Mouse (Mus musculus) liver, postnatal 0 days (tissue): ENCODE measurements at regions not wholly inside any gene's neighbourhood (a gene's known extent, or its start where the extent isn't known, plus 50 kb on each side); places are given as distances from the start of the nearest gene placed in this dataset.

ENCODE experiments used
- ATAC-seq: fragments of 200-750 bp; cut with Nextera tagmentation; 2 replicates; pipeline ENCODE4 v1.8.0; 2017; ENCODE audit warnings: mild to moderate bottlenecking, moderate library complexity
- DNase-seq: peaks from one replicate; pipeline ENCODE4 v3.0.0-alpha.2; 2016
- H3K27ac ChIP-seq: fragments of 300-500 bp; sonication (generic); 2 replicates; pipeline ENCODE4 v1.5.1; 2014; ENCODE audit warnings: antibody characterized with exemption, moderate library complexity, mild to moderate bottlenecking, low read depth
- H3K27me3 ChIP-seq: fragments of 300-500 bp; sonication (generic); 2 replicates; pipeline ENCODE4 v1.6.1; 2014; ENCODE audit warnings: low read length, control low read depth, mixed read lengths; ENCODE audit not compliant: insufficient read depth
- H3K36me3 ChIP-seq: fragments of 300-500 bp; sonication (generic); replicated peaks from 2 replicates; pipeline ENCODE4 v1.6.1; 2014; ENCODE audit warnings: mild to moderate bottlenecking, control low read depth, low read length, moderate library complexity, mixed read lengths; ENCODE audit not compliant: insufficient read depth
- H3K4me1 ChIP-seq: fragments of 300-500 bp; sonication (generic); 2 replicates; pipeline ENCODE4 v1.6.1; 2014; ENCODE audit warnings: antibody characterized with exemption, mild to moderate bottlenecking, control low read depth; ENCODE audit not compliant: insufficient read depth
- H3K4me2 ChIP-seq: fragments of 300-500 bp; sonication (generic); 2 replicates; pipeline ENCODE4 v1.6.1; 2014; ENCODE audit warnings: low read depth, mild to moderate bottlenecking, low read length, moderate library complexity, mixed read lengths
- H3K4me3 ChIP-seq: fragments of 300-500 bp; sonication (generic); 2 replicates; pipeline ENCODE4 v1.5.1; 2014; ENCODE audit warnings: low read depth, low read length
- H3K9ac ChIP-seq: fragments of 300-500 bp; sonication (generic); replicated peaks from 2 replicates; pipeline ENCODE4 v1.6.1; 2014; ENCODE audit warnings: mild to moderate bottlenecking, moderate library complexity
- H3K9me3 ChIP-seq: fragments of 300-500 bp; sonication (generic); 2 replicates; pipeline ENCODE4 v1.6.1; 2016; ENCODE audit warnings: mild to moderate bottlenecking, control low read depth, low read length, mixed read lengths
- CTCF ChIP-seq: sonication (generic); IDR thresholded peaks from 2 replicates; pipeline ENCODE4 v1.5.1; 2016; ENCODE audit warnings: antibody characterized with exemption, low read depth
- EP300 ChIP-seq: IDR thresholded peaks from 2 replicates; pipeline ENCODE4 v1.6.1; 2016; ENCODE audit warnings: antibody characterized with exemption, low read depth, mild to moderate bottlenecking
- WGBS: fragments of 180-500 bp; shearing (Covaris S2); extraction: QIAGEN DNeasy Blood & Tissue Kit; methylation state at CpG from one replicate; pipeline ENCODE4 v1.1.7; 2014; ENCODE audit not compliant: insufficient replicate concordance; 5-methylcytosine and 5-hydroxymethylcytosine counted together

DNA sequence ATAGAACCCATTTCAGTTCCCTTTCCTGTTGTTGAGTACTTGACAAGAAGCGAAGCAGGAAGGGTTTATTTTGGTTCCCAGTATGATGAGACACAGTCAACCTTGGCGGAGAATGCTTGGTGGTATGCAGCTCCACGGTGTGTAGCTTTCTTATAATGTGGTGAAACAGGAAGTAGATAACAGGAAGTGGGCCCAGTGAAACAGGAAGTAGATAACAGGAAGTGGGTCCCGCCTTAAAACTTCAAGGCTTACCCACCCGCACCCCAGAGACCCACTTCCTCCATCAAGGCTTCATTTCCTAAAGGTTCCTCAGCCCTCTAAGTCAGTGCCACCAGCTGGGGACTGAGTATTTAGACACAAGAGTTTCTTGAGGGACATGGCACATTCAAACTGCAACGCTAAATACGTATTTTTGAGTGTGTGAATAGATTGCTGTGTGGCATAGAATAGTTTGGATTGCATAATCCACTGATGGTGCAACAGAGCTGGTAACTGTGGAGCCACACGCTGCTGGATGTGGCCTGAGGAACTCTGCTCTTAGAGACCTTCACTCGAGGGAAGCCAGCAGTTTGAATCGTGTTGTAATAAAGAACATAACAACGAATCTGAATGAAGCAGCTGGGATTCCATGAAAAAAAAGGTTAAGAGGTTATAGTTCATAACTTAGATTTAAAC is 190.8 kb downstream of the Npr3 start:
- Histone ChIP-seq H3K4me2 (no peak overlapping the region), H3K36me3 (no peaks in the 10 kb centered on the region), H3K9me3 (no peaks in the 10 kb centered on the region), H3K27ac (peak overlapping the region; percentile 59), H3K4me1 (no peaks in the 10 kb centered on the region), H3K27me3 (no peaks in the 10 kb centered on the region), H3K4me3 (no peak overlapping the region), H3K9ac (no peak overlapping the region)
- WGBS: 43% methylated on average over 11 of the region's 11 CpGs
- peak; percentile 92 for ATAC-seq
- peak; percentile 40 for DNase-seq
- TF ChIP-seq CTCF (no peak), EP300 (no peak; the same call in 1 of the 2 replicates)

GRCm38 (mm10) chr15:11712481-11713274 is 194.4 kb downstream of the Npr3 start:
- H3K4me1 ChIP-seq: no peaks in the 10 kb centered on the region
- no peaks in the 10 kb centered on the region for H3K27me3 ChIP-seq
- no peak overlapping the region for H3K4me2 ChIP-seq
- no peak overlapping the region for H3K9ac ChIP-seq
- H3K36me3 ChIP-seq: no peaks in the 10 kb centered on the region
- H3K27ac ChIP-seq: no peak overlapping the region
- no peaks in the 10 kb centered on the region for H3K9me3 ChIP-seq
- no peak overlapping the region for H3K4me3 ChIP-seq
- 73% methylated on average over 16 of the region's 16 CpGs for WGBS
- TF ChIP-seq EP300 (no peak), CTCF (no peak)
- ATAC-seq (no peak), DNase-seq (no peak)

DNA sequence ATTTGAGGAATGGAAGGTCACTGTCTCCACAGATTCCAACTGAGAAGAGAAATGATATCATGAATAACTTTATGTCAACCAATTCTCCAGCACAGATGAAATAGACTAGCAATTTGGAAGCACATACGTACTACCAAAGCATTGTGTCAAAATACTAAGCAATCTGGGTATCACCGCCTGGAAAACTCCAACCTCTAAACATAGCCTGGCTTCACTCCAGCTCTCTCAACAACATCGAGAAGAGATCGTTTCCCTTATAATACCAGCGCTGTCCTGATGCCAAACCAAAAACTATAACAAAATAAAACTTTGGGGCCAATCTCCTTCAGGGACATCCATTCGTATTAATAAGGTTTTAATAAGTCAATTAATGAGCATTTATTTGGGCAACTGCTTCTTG is 205.8 kb downstream of the Npr3 start:
- Histone ChIP-seq H3K4me3 (no peak overlapping the region), H3K9ac (no peak overlapping the region), H3K27me3 (no peaks in the 10 kb centered on the region), H3K27ac (no peak overlapping the region), H3K4me1 (no peaks in the 10 kb centered on the region), H3K4me2 (no peak overlapping the region), H3K9me3 (no peaks in the 10 kb centered on the region), H3K36me3 (no peaks in the 10 kb centered on the region)
- DNase-seq (no peak), ATAC-seq (no peak)
- WGBS: 74% methylated on average over 6 of the region's 6 CpGs
- no peak for TF ChIP-seq CTCF
- no peak for TF ChIP-seq EP300

DNA sequence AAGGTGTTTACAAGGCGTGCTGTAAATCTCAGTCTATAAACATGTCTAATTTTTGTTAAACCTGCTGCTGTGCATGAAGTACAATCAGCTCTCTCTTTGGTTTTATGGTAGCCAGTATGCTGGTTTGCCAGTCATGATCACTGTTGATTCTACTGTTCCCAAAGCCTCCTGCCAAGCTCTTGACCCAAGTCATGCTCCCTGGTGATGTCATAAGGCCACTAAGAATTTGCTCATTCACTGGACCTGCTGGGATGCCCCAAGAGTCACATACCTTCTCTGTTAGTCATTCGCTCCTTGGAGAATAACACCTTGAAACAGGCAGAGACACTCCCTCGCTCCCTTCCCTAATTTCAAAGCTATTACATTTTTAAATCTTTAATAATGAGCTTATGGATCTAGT is 207.2 kb downstream of the Npr3 start:
- WGBS: 81% methylated on average over 3 of the region's 3 CpGs
- no peak for DNase-seq
- no peaks in the 10 kb centered on the region for H3K27me3 ChIP-seq
- no peaks in the 10 kb centered on the region for H3K36me3 ChIP-seq
- H3K27ac ChIP-seq: no peak overlapping the region
- no peaks in the 10 kb centered on the region for H3K4me1 ChIP-seq
- no peak overlapping the region for H3K4me2 ChIP-seq
- no peak for ATAC-seq
- no peak overlapping the region for H3K4me3 ChIP-seq
- H3K9ac ChIP-seq: no peak overlapping the region
- TF ChIP-seq EP300: no peak
- H3K9me3 ChIP-seq: no peaks in the 10 kb centered on the region

GRCm38 (mm10) chr15:11697060-11697459 is 210.0 kb downstream of the Npr3 start:
- no peaks in the 10 kb centered on the region for H3K27me3 ChIP-seq
- ATAC-seq: no peak
- H3K4me1 ChIP-seq: no peaks in the 10 kb centered on the region
- H3K4me3 ChIP-seq: no peak overlapping the region
- WGBS: 52% methylated on average over 3 of the region's 3 CpGs
- H3K9me3 ChIP-seq: no peaks in the 10 kb centered on the region
- no peak for DNase-seq
- no peak overlapping the region for H3K4me2 ChIP-seq
- H3K9ac ChIP-seq: no peak overlapping the region
- no peak for TF ChIP-seq EP300
- H3K36me3 ChIP-seq: no peaks in the 10 kb centered on the region
- no peak overlapping the region for H3K27ac ChIP-seq

DNA sequence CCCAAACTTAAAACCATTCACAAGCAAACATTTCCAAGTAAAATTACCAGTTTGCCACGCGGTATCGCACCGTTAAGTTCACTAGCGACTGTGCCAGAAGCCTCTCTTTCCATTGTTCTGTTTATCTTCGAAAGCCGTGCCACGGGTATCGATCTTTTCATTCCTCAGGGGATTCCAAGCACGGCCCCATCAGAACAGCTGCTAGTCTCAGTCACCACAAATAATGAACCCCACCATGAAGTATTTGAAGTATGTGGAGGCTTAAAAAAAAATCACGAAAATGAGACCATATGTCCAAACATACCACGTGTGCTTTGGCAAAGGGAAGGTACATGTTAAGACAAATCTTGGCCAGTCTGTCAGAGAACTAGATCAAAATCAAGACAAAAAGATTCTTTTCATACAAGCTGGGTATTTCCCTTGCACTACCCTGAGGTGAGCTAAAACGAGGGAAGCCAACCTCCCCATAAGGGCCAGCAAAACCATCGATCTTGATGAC is 213.3 kb downstream of the Npr3 start:
- Histone ChIP-seq H3K4me1 (no peaks in the 10 kb centered on the region), H3K27ac (no peak overlapping the region), H3K27me3 (no peaks in the 10 kb centered on the region), H3K4me2 (no peak overlapping the region), H3K36me3 (no peaks in the 10 kb centered on the region), H3K9me3 (no peaks in the 10 kb centered on the region), H3K9ac (no peak overlapping the region), H3K4me3 (no peak overlapping the region)
- no peak for ATAC-seq
- TF ChIP-seq EP300 (no peak), CTCF (no peak)
- 80% methylated on average over 14 of the region's 14 CpGs for WGBS
- DNase-seq: no peak
